Mouse (Mus musculus): ENCODE measurements around the gene Stim1. TPM values are rescaled to one million over a fixed set of nuclear protein-coding genes. Genes with fewer than 3 reads are reported as not detected.

The Stim1 gene
- polyA plus RNA-seq, 1 experiment from 2014 or later = 17.9 TPM

GRCm38 (mm10) chr7:102246956-102247797, 20.4 kb upstream of the Stim1 start:
- TF ChIP-seq EP300 (IDR thresholded peaks at IDR 0.05; ENCODE audit: low read depth) = no peak
- TF ChIP-seq CTCF (IDR thresholded peaks at IDR 0.05; ENCODE audit: low read depth) = no peak
- Histone ChIP-seq H3K4me1 (ENCODE audit: insufficient read depth) (peaks cover 64% of the 10 kb centered on the region), H3K9me3 (ENCODE audit: low read length) (no peaks in the 10 kb centered on the region), H3K27ac (ENCODE audit: low read depth) (peak overlapping the region; percentile 100), H3K4me3 (ENCODE audit: low read depth, low read length) (peak overlapping the region; percentile 92), H3K36me3 (replicated peaks; ENCODE audit: insufficient read depth, low read length) (peaks cover 13% of the 10 kb centered on the region), H3K4me2 (ENCODE audit: low read depth, low read length) (peak overlapping the region; percentile 80), H3K27me3 (ENCODE audit: insufficient read depth, low read length) (no peaks in the 10 kb centered on the region), H3K9ac (replicated peaks) (peak overlapping the region; percentile 93)
- ATAC-seq (no peak), DNase-seq (no peak)
- 28% methylated on average over 12 of the region's 12 CpGs for WGBS (ENCODE audit: insufficient replicate concordance)

- Histone ChIP-seq H3K4me3 (ENCODE audit: low read depth, low read length) (peak overlapping the region; percentile 92), H3K4me2 (ENCODE audit: low read depth, low read length) (peak overlapping the region; percentile 80), H3K4me1 (ENCODE audit: insufficient read depth) (peaks cover 53% of the 10 kb centered on the region), H3K9ac (replicated peaks) (peak overlapping the region; percentile 93), H3K36me3 (replicated peaks; ENCODE audit: insufficient read depth, low read length) (no peaks in the 10 kb centered on the region), H3K27me3 (ENCODE audit: insufficient read depth, low read length) (no peaks in the 10 kb centered on the region), H3K9me3 (ENCODE audit: low read length) (no peaks in the 10 kb centered on the region), H3K27ac (ENCODE audit: low read depth) (peak overlapping the region; percentile 100)
- TF ChIP-seq CTCF (IDR thresholded peaks at IDR 0.05; ENCODE audit: low read depth) (no peak), EP300 (IDR thresholded peaks at IDR 0.05; ENCODE audit: low read depth) (peak; percentile 50; the same call in 1 of the 2 replicates)
- ATAC-seq = no peak
- peak; percentile 49 for DNase-seq
- WGBS (ENCODE audit: insufficient replicate concordance) = 6% methylated on average over 16 of the region's 16 CpGs
These were observed 18.8 kb upstream of the Stim1 start for GRCm38 (mm10) chr7:102248691-102249404.

GRCm38 (mm10) chr7:102249531-102249895, 18.1 kb upstream of the Stim1 start:
- 0% methylated on average over 22 of the region's 23 CpGs for WGBS (ENCODE audit: insufficient replicate concordance)
- no peaks in the 10 kb centered on the region for H3K27me3 ChIP-seq (ENCODE audit: insufficient read depth, low read length)
- peak; percentile 74 for DNase-seq
- peak overlapping the region; percentile 93 for H3K9ac ChIP-seq (replicated peaks)
- H3K4me1 ChIP-seq (ENCODE audit: insufficient read depth) = peaks cover 50% of the 10 kb centered on the region
- ATAC-seq = peak; percentile 32
- TF ChIP-seq CTCF (IDR thresholded peaks at IDR 0.05; ENCODE audit: low read depth) (no peak), EP300 (IDR thresholded peaks at IDR 0.05; ENCODE audit: low read depth) (no peak)
- peak overlapping the region; percentile 92 for H3K4me3 ChIP-seq (ENCODE audit: low read depth, low read length)
- peak overlapping the region; percentile 80 for H3K4me2 ChIP-seq (ENCODE audit: low read depth, low read length)
- no peaks in the 10 kb centered on the region for H3K9me3 ChIP-seq (ENCODE audit: low read length)
- peak overlapping the region; percentile 100 for H3K27ac ChIP-seq (ENCODE audit: low read depth)
- no peaks in the 10 kb centered on the region for H3K36me3 ChIP-seq (replicated peaks; ENCODE audit: insufficient read depth, low read length)

- no peak for TF ChIP-seq CTCF (IDR thresholded peaks at IDR 0.05; ENCODE audit: low read depth)
- TF ChIP-seq EP300 (IDR thresholded peaks at IDR 0.05; ENCODE audit: low read depth) = no peak
- peaks cover 45% of the 10 kb centered on the region for H3K4me1 ChIP-seq (ENCODE audit: insufficient read depth)
- peak overlapping the region; percentile 100 for H3K27ac ChIP-seq (ENCODE audit: low read depth)
- H3K27me3 ChIP-seq (ENCODE audit: insufficient read depth, low read length) = no peaks in the 10 kb centered on the region
- under 1% methylated on average over 39 of the region's 49 CpGs for WGBS (ENCODE audit: insufficient replicate concordance)
- DNase-seq (peak; percentile 90), ATAC-seq (peak; percentile 81)
- peak overlapping the region; percentile 80 for H3K4me2 ChIP-seq (ENCODE audit: low read depth, low read length)
- peak overlapping the region; percentile 92 for H3K4me3 ChIP-seq (ENCODE audit: low read depth, low read length)
- no peaks in the 10 kb centered on the region for H3K9me3 ChIP-seq (ENCODE audit: low read length)
- H3K36me3 ChIP-seq (replicated peaks; ENCODE audit: insufficient read depth, low read length) = no peaks in the 10 kb centered on the region
- H3K9ac ChIP-seq (replicated peaks) = peak overlapping the region; percentile 93
These were observed 17.5 kb upstream of the Stim1 start for GRCm38 (mm10) chr7:102249896-102250630.

- peak; percentile 92 for DNase-seq
- H3K4me3 ChIP-seq (ENCODE audit: low read depth, low read length) = peak overlapping the region; percentile 92
- peak; percentile 70 for ATAC-seq
- under 1% methylated on average over 30 of the region's 33 CpGs for WGBS (ENCODE audit: insufficient replicate concordance)
- H3K4me1 ChIP-seq (ENCODE audit: insufficient read depth) = peaks cover 40% of the 10 kb centered on the region
- peak overlapping the region; percentile 93 for H3K9ac ChIP-seq (replicated peaks)
- H3K9me3 ChIP-seq (ENCODE audit: low read length) = no peaks in the 10 kb centered on the region
- H3K4me2 ChIP-seq (ENCODE audit: low read depth, low read length) = peak overlapping the region; percentile 80
- H3K27ac ChIP-seq (ENCODE audit: low read depth) = peak overlapping the region; percentile 100
- no peaks in the 10 kb centered on the region for H3K27me3 ChIP-seq (ENCODE audit: insufficient read depth, low read length)
- peak; percentile 91 for TF ChIP-seq CTCF (IDR thresholded peaks at IDR 0.05; ENCODE audit: low read depth)
- TF ChIP-seq EP300 (IDR thresholded peaks at IDR 0.05; ENCODE audit: low read depth) = peak; percentile 29; the same call in 1 of the 2 replicates
- no peaks in the 10 kb centered on the region for H3K36me3 ChIP-seq (replicated peaks; ENCODE audit: insufficient read depth, low read length)
These were observed 16.9 kb upstream of the Stim1 start for GRCm38 (mm10) chr7:102250631-102251214.

Measured in liver, postnatal 0 days (tissue).